Mouse (Mus musculus) liver, postnatal 0 days (tissue): ENCODE results near the gene Kirrel3. TPM values are rescaled to one million over a fixed set of nuclear protein-coding genes. Genes with fewer than 3 reads are reported as not detected.

Experiments
- ATAC-seq: fragments of 200-750 bp; cut with Nextera tagmentation; 2 replicates; pipeline ENCODE4 v1.8.0; 2017; ENCODE audit warnings: mild to moderate bottlenecking, moderate library complexity
- DNase-seq: peaks from one replicate; pipeline ENCODE4 v3.0.0-alpha.2; 2016
- H3K27ac ChIP-seq: fragments of 300-500 bp; sonication (generic); 2 replicates; pipeline ENCODE4 v1.5.1; 2014; ENCODE audit warnings: antibody characterized with exemption, moderate library complexity, mild to moderate bottlenecking, low read depth
- H3K27me3 ChIP-seq: fragments of 300-500 bp; sonication (generic); 2 replicates; pipeline ENCODE4 v1.6.1; 2014; ENCODE audit warnings: low read length, control low read depth, mixed read lengths; ENCODE audit not compliant: insufficient read depth
- H3K36me3 ChIP-seq: fragments of 300-500 bp; sonication (generic); replicated peaks from 2 replicates; pipeline ENCODE4 v1.6.1; 2014; ENCODE audit warnings: mild to moderate bottlenecking, control low read depth, low read length, moderate library complexity, mixed read lengths; ENCODE audit not compliant: insufficient read depth
- H3K4me1 ChIP-seq: fragments of 300-500 bp; sonication (generic); 2 replicates; pipeline ENCODE4 v1.6.1; 2014; ENCODE audit warnings: antibody characterized with exemption, mild to moderate bottlenecking, control low read depth; ENCODE audit not compliant: insufficient read depth
- H3K4me2 ChIP-seq: fragments of 300-500 bp; sonication (generic); 2 replicates; pipeline ENCODE4 v1.6.1; 2014; ENCODE audit warnings: low read depth, mild to moderate bottlenecking, low read length, moderate library complexity, mixed read lengths
- H3K4me3 ChIP-seq: fragments of 300-500 bp; sonication (generic); 2 replicates; pipeline ENCODE4 v1.5.1; 2014; ENCODE audit warnings: low read depth, low read length
- H3K9ac ChIP-seq: fragments of 300-500 bp; sonication (generic); replicated peaks from 2 replicates; pipeline ENCODE4 v1.6.1; 2014; ENCODE audit warnings: mild to moderate bottlenecking, moderate library complexity
- H3K9me3 ChIP-seq: fragments of 300-500 bp; sonication (generic); 2 replicates; pipeline ENCODE4 v1.6.1; 2016; ENCODE audit warnings: mild to moderate bottlenecking, control low read depth, low read length, mixed read lengths
- CTCF ChIP-seq: sonication (generic); IDR thresholded peaks from 2 replicates; pipeline ENCODE4 v1.5.1; 2016; ENCODE audit warnings: antibody characterized with exemption, low read depth
- EP300 ChIP-seq: IDR thresholded peaks from 2 replicates; pipeline ENCODE4 v1.6.1; 2016; ENCODE audit warnings: antibody characterized with exemption, low read depth, mild to moderate bottlenecking
- WGBS: fragments of 180-500 bp; shearing (Covaris S2); extraction: QIAGEN DNeasy Blood & Tissue Kit; methylation state at CpG from one replicate; pipeline ENCODE4 v1.1.7; 2014; ENCODE audit not compliant: insufficient replicate concordance; 5-methylcytosine and 5-hydroxymethylcytosine counted together
- polyA plus RNA-seq: library from polyadenylated mRNA; unstranded; fragments of >200 nt; fragmentation: Nextera tagmentation; extraction: Ambion mirVana; gene quantifications from 2 replicates; pipeline ENCODE4 v1.2.1, GENCODE M21; 2015

The Kirrel3 gene
- polyA plus RNA-seq, 1 experiment from 2014 or later = 0.07 TPM

DNA sequence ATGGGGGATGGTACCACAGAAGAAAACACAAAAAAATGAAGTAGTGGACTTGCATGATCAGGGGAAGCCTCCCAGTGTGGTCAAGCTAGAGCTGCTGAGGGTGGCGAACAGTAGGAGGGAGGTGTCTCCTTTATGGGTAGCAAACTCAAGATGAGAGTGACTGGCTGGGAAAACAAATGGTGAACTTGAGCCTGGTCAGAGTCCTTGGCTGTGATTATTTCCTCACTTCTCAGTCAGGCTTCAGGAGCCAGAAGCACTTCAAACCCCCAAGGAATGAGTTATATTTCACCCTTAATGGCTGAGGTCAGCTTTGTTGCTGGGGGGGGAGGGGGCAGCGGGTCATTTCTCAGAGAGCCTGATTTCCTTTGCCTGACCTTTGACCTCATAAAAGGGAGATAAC is 218.7 kb downstream of the Kirrel3 start:
- H3K4me3 ChIP-seq = no peak overlapping the region
- H3K4me1 ChIP-seq = no peaks in the 10 kb centered on the region
- ATAC-seq = no peak
- DNase-seq = no peak
- TF ChIP-seq EP300 (no peak), CTCF (no peak)
- no peak overlapping the region for H3K4me2 ChIP-seq
- H3K36me3 ChIP-seq = no peaks in the 10 kb centered on the region
- H3K27me3 ChIP-seq = no peaks in the 10 kb centered on the region
- H3K9ac ChIP-seq = no peak overlapping the region
- no peaks in the 10 kb centered on the region for H3K9me3 ChIP-seq
- no peak overlapping the region for H3K27ac ChIP-seq
- WGBS = 44% methylated on average over 2 of the region's 2 CpGs

DNA sequence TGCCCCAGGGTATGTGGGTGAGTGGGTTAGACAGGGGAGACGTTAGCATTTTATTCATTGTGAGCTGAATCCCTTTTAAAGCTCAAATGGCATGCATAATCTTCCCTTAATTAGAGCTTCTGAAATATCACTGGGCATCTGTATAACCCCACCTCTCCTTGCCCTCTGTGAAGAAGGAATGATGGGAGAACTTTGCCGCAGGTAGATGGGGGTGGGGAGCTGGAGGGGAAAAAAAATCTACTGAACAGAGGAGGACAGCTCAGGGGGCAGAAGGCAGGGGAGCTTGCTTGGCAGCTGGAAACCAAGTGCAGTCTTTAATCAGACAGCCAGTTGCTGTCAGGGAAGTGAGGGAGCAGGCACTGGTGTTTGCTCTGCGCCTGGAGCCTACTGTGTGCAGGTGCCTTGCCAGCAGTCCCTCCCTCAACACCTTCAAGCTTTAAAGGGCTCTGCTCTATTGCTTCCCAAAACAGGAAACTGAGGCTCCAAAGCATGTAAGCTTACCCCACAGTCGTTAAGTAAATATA is 220.7 kb downstream of the Kirrel3 start:
- Histone ChIP-seq H3K9ac (no peak overlapping the region), H3K36me3 (no peaks in the 10 kb centered on the region), H3K27ac (no peak overlapping the region), H3K4me2 (no peak overlapping the region), H3K4me3 (no peak overlapping the region), H3K4me1 (no peaks in the 10 kb centered on the region), H3K9me3 (no peaks in the 10 kb centered on the region), H3K27me3 (no peaks in the 10 kb centered on the region)
- no peak for TF ChIP-seq EP300
- no peak for TF ChIP-seq CTCF
- ATAC-seq (no peak), DNase-seq (no peak)
- WGBS = 31% methylated on average over 4 of the region's 4 CpGs

DNA sequence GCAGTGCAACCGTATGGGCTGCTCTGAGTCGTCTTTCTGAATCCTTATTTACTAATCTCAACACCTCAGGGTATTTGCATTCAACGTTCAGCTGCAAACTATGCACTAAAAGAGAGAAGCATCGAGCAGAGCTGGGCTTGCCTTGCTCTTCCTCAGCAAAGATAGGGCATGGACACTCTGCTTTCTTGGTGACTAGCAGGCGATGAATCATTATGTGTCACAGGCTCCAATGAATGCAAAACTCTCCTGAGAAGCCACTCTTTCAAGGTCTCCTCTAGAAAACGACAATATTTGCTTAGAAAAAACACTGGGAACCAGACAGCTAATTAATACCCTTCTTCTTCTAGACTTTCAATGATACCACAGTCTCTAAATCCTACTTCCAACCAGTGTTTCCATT is 223.0 kb downstream of the Kirrel3 start:
- Histone ChIP-seq H3K9ac (no peak overlapping the region), H3K36me3 (no peaks in the 10 kb centered on the region), H3K4me3 (no peak overlapping the region), H3K9me3 (no peaks in the 10 kb centered on the region), H3K27me3 (no peaks in the 10 kb centered on the region), H3K4me1 (no peaks in the 10 kb centered on the region), H3K27ac (no peak overlapping the region), H3K4me2 (no peak overlapping the region)
- no peak for DNase-seq
- no peak for TF ChIP-seq CTCF
- TF ChIP-seq EP300 = no peak
- 66% methylated on average over 6 of the region's 6 CpGs for WGBS
- ATAC-seq = no peak

DNA sequence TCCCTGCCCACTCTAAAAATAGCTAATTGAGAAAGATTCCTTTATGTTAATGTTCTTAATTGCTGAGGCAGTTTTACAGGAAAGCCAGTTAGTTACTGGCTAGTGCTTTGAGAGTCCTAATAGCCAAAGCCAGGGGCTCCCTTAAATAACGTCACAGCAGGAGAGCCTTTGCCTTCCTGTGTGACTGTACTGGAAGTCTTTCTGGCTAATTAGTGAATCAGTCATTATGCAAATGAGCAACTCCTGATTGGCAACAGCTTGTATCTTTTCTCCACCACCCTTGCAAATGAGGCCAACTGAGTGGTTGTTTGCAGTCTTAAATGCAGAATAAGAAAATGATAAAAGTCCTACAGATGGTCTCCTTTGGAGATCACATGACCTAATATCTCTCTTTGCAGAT is 226.3 kb downstream of the Kirrel3 start:
- no peak overlapping the region for H3K27ac ChIP-seq
- H3K4me1 ChIP-seq = no peaks in the 10 kb centered on the region
- H3K4me2 ChIP-seq = no peak overlapping the region
- ATAC-seq = no peak
- no peak for DNase-seq
- no peak overlapping the region for H3K9ac ChIP-seq
- TF ChIP-seq EP300 = no peak
- no peak for TF ChIP-seq CTCF
- H3K27me3 ChIP-seq = no peaks in the 10 kb centered on the region
- H3K4me3 ChIP-seq = no peak overlapping the region
- no peaks in the 10 kb centered on the region for H3K9me3 ChIP-seq
- H3K36me3 ChIP-seq = no peaks in the 10 kb centered on the region
- WGBS = 29% methylated on average over 1 of the region's 1 CpGs

DNA sequence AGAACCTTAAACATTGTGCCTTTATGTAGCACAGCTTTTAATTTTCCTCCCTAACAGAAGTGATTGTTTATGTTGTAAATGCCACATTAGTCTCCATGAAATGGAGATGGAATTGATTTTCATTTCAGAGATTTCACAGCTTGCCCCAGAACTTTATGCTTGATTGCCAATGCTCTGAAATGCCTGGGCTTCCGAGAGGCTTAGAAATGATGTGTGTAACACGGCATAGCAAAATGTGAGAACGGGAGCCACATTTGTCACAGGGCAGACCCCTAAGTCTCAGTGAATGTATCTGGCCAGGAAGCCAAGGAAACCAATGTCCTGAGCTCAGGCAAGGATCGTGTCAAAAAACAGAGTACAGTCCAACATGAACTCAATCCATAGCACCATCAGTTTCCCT is 227.3 kb downstream of the Kirrel3 start:
- no peak overlapping the region for H3K9ac ChIP-seq
- TF ChIP-seq EP300 (no peak), CTCF (no peak)
- WGBS = 78% methylated on average over 4 of the region's 4 CpGs

DNA sequence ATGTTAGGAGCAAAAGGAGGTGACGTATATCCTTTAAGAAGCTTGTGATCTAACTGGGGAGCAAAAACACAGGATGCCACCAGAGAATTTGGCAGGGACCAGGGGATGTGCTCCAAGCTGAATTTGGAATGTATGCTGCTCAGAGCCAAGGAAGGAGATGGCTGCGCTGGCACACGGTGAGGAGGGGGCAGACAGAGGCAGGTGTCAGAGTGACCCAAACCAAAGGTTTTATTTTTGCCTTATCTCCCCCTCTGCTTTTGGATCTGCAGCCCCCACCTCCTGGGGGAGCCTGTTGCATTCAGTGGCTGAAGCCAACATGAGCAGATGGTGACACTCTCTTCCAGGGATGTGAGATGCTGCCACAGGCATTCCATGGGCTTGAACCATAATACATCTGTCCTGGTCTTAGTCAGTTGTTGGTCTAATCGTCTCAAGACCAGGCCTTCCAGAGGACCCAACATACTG is 227.8 kb downstream of the Kirrel3 start:
- Histone ChIP-seq H3K4me3 (no peak overlapping the region), H3K27ac (no peak overlapping the region), H3K36me3 (no peaks in the 10 kb centered on the region), H3K9me3 (no peaks in the 10 kb centered on the region), H3K27me3 (no peaks in the 10 kb centered on the region), H3K4me2 (no peak overlapping the region), H3K9ac (no peak overlapping the region), H3K4me1 (no peaks in the 10 kb centered on the region)
- 74% methylated on average over 4 of the region's 4 CpGs for WGBS
- ATAC-seq (no peak), DNase-seq (no peak)
- TF ChIP-seq CTCF = no peak
- TF ChIP-seq EP300 = no peak

More for the DNA sequence above, 227.3 kb downstream of the Kirrel3 start:
- ATAC-seq (no peak), DNase-seq (no peak)
- no peak overlapping the region for H3K4me3 ChIP-seq
- H3K4me1 ChIP-seq = no peaks in the 10 kb centered on the region
- H3K4me2 ChIP-seq = no peak overlapping the region
- no peaks in the 10 kb centered on the region for H3K9me3 ChIP-seq
- H3K27ac ChIP-seq = no peak overlapping the region
- H3K36me3 ChIP-seq = no peaks in the 10 kb centered on the region
- H3K27me3 ChIP-seq = no peaks in the 10 kb centered on the region
